Mouse (Mus musculus): ENCODE results near the gene Plekho2.

Plekho2 gene

GRCm38 (mm10) chr9:65555001-65555405, 24.8 kb downstream of the Plekho2 start:
- no peak for DNase-seq (ENCODE audit: low read depth, low spot score)

- DNase-seq (ENCODE audit: low read depth, low spot score) = no peak
These were observed 27.1 kb downstream of the Plekho2 start for GRCm38 (mm10) chr9:65552711-65553110.

DNA sequence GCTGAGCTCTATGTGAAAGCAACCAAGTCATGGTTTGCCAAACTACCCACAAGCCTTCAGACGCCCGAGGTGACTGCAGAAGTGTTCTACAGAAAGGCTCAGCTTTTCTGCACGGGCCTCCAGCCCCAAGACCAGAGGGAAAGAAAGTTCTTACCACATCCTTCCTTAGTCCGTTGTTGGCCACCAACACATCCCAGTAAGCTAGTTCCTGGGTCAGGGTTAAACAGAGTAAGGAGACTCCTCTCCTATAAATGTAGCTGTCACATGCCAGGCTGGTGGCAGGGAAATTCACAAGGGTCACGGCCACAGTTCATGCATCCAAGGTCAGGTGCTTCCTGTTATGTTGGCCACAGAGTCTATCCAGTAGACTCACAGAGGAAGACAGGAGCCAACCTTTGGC, 27.7 kb downstream of the Plekho2 start:
- no peak for DNase-seq (ENCODE audit: low read depth, low spot score)

DNA sequence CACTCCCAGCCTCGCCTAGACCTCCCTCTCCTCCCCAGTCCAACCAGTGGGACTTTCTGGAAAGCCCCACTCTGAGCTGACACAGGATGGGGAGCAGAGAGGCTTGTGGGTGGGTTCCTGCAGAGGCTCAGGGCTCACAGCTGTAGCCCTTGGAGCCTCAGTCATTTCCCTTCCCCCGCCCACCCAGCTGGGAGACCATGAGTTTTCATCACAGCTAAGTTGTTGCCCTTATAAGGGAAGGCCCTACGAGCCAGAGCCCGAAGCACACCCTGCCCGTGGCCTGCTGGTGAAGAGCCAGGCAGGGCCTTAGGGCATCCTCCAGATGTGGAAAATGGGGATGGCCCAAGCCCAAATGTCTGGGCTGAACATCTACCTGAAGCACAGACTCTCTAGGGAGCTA, 28.8 kb downstream of the Plekho2 start:
- peak; percentile 50 for DNase-seq (ENCODE audit: low read depth, low spot score)

DNA sequence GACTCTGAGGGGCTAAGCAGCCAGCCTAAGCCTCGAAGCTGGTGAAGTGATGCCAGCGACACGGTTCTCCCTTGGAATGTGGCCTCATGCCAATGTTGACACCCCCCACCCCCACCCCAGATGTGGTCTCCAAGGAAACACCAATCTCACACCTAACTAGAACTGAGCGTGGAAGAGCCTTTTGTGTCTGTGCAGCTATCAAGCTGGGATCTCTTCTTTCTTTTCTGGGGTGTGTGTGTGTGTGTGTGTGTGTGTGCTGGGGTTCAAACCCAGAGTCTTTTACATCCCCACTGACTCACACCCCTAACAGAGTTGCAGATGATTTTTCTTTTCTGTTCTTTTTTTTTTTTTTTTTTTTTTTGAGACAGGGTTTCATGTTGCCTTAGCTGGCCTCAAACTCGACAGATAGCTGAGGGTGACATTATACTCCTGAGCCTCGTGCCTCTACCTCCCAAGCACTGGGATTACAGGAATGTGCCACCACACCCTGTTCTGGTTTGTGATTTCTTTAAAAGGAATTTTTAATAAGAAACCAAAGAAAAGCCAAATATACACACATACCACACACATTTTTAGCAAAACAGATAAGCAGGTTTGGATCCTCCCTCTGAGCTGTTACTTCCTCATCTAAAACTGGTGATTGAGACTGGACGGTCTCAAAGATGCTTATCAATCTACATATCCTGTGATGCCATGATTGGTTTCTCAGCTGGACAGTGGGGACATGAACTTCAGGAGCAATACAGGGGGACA, 29.6 kb downstream of the Plekho2 start:
- no peak for DNase-seq (ENCODE audit: low read depth, low spot score)

DNA sequence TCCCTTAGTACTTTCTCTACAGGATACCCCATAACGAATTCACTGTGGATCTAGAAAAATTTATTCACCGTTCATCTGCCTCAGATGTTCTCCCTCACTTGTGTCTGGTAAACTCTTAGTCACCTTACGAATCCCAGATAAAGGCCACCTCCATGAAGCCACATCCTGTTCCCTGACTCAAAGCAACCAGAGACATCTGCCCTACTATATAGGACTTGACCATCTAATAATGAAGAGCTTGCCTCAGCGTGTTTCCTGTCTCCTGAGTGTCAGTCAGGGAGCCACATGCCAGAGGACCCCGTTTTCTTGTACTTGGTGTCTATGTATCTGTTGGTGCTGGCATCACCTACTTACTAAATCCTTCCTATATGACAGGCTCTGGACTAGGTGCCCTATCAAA, 30.2 kb downstream of the Plekho2 start:
- no peak for DNase-seq (ENCODE audit: low read depth, low spot score)

GRCm38 (mm10) chr9:65549139-65549538, 30.7 kb downstream of the Plekho2 start:
- DNase-seq (ENCODE audit: low read depth, low spot score) = no peak

DNA sequence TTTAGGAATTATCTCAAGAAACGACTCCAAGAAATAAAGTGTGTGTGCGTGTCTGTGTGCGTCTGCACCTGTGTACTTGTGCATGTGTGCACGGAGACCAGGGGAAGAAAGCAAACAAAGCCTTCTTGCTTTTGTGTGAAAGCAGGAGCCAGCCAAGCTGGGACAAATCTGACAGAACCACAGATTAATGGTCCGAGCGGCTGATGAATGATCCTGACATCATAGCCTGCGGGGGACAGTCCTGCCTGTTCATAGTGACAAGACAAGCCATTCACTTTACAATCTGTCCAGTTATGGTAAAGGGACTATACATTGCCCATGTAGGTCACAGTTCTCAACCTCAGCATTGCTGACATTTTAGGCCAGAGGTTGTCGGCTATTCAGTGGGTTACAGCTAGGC, 31.5 kb downstream of the Plekho2 start:
- no peak for DNase-seq (ENCODE audit: low read depth, low spot score)

DNA sequence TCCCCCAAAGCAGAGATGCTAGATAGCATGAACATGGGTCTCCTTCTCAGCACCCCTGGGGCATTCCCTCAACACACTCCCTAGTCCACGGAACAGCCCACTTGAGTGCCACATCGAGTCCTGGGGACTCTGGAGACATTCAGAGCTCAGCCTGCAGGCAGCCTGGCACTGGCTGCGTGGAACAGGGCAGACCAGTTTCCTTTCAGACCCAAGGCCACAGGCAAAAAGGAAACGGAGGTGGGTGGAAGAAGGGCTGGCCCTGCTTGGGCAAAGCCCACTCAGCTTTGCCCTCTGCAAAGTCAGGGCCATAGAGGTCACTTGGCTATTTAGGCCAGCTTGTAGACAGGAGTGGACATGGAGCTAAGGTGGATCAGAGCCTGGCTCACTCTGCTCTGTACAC, 32.0 kb downstream of the Plekho2 start:
- DNase-seq (ENCODE audit: low read depth, low spot score) = no peak

- DNase-seq (ENCODE audit: low read depth, low spot score) = no peak
These were observed 32.7 kb downstream of the Plekho2 start for GRCm38 (mm10) chr9:65547111-65547510.

DNA sequence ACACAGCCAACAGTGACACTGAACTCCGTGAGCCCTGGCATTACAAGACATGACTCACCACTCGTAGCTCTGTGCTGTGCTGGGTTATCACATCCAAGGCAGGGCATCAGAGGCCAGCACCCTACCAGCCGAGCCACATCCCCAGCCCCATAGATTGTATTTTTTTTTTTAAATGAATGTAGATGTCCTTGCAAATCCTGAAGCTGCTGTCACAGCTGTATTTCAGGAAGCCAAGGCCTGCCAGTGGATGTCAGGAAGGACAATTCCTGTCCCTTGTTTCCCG, 33.5 kb downstream of the Plekho2 start:
- peak; percentile 45 for DNase-seq (ENCODE audit: low read depth, low spot score)

DNA sequence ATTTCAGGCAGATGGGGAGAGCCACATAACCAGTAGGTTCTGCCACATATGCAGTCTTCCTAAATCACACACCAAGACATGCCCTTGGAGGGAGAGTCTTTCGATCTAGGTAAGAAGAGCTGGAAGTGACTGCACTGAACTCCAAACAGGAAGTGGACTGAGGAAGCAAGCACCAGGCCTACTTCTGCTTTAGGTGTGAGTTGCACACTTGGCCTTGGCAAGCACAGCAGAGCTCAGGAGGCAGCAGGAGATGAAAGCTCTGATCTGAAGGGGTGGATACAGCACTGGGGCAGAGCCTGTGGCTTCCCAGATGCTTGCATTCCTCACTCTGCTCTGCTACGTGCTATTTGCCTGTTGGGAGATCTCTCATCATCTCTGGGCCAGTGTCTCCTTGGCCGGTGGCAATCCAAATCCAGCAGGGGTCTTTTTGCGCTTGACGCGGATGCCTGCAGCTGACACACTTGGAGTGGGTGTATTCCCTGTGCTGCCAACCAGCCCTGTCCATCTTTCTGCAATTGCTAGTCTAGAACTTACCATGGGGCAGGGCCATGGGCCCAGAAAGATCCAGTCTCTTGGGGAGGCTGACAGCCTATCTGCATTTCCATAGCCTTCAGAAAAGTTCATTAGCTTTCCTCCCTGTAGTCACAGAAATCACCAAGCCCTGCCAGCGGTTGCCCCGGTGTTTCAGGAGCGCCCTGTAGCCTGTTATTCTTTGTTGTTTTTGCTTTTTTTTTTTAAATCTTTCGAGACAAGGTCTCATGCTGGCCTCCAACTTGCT, 34.0 kb downstream of the Plekho2 start:
- peak; percentile 38 for DNase-seq (ENCODE audit: low read depth, low spot score)

- DNase-seq (ENCODE audit: low read depth, low spot score) = no peak
These were observed 37.7 kb downstream of the Plekho2 start for GRCm38 (mm10) chr9:65542111-65542524.

GRCm38 (mm10) chr9:65541126-65542068, 38.4 kb downstream of the Plekho2 start:
- peak; percentile 84 for DNase-seq (ENCODE audit: low read depth, low spot score)

DNA sequence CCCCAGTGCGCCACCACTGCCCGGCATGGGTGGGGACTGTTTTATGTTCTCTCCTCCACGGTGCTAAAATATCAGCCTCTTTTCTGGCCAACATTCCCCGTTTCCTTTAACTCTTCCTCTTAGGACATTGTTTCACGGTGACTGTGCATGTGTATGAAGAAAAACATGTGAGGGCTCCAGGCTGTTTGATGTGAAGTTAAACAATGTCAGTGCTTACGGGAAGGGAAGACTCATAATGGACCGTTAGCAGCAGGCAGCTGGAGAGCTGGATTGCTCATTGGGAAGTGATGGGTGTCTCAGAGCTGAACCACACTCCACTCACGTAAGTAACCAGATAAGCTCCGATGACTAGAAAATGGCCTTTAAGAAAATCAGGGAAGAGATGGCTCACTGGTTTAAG, 40.1 kb downstream of the Plekho2 start:
- DNase-seq (ENCODE audit: low read depth, low spot score) = no peak

DNA sequence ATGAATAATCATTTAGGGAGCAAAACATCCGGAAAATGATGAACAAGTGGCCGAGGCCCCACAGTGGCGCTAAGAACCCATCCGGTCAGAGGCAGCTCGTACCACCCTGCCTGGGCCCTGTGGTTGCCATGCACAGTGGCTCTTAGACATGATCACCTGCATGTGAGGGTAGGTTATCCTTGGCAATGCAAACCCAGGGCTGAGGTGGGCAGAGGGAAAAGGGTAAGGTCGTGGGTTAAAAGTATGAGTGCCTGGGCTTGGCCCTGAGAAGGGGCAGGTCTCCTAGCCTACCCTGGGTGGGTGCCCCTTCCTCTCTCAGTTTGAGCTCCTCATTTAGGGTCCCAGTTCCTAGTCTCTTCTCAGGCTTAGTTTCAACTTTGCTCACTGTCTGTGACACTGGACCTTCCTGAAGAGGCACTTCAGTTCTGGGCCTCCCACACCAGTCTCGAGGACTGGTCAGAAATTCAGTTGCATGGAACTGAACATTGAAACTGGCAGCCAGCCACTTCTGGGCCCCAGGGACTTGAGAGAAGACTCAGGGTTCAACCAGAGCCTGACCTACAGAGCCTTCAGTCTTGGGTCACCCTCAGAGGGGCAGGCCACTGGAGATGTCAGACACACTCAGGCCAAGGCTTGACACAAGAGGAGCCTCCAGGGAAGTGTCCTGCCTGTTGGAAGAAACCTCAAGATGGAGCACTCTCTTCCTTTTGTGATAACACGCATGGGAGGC, 41.8 kb downstream of the Plekho2 start:
- DNase-seq (ENCODE audit: low read depth, low spot score) = no peak

DNA sequence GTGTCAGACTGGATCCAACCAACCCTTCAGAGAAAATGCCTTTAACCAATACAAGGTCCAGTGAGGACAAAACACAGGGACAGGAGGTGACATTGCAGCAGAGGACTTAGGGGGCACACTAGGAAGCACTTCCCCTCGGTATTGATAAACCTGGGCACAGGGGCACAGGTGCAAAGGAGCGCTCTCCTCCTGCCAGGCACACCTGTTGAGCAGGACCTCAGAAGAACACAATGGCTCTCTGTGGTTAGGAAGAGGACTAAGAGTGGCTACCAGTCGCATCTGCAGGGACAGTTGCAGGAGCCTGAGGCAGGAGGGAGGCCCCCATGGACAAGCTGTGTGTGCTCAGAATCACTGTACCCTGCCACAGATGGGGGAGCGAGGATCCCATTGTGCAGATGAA, 43.3 kb downstream of the Plekho2 start:
- DNase-seq (ENCODE audit: low read depth, low spot score) = no peak

GRCm38 (mm10) chr9:65535789-65536469, 43.9 kb downstream of the Plekho2 start:
- no peak for DNase-seq (ENCODE audit: low read depth, low spot score)

- no peak for DNase-seq (ENCODE audit: low read depth, low spot score)
These were observed 44.6 kb downstream of the Plekho2 start for GRCm38 (mm10) chr9:65535191-65535722.

DNA sequence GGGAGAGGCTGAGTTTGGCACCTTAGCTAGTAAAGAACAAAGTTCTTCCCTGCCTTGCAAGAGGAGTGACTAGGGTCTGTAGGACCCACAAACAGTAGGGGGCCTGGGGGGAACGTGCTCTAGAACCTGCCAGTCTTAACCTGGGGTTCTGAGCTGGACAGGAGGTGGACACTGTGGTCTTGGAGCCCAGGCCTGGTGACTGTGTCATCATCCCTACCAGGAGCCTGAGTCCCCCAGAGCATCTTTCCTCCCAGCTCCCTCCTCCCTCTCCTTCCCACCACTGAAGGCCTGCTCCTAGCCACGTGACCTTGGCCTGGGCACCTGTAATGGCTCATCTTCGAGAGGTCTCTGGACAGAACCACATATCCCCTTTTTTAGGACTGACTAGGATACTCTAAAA, 45.7 kb downstream of the Plekho2 start:
- no peak for DNase-seq (ENCODE audit: low read depth, low spot score)

DNA sequence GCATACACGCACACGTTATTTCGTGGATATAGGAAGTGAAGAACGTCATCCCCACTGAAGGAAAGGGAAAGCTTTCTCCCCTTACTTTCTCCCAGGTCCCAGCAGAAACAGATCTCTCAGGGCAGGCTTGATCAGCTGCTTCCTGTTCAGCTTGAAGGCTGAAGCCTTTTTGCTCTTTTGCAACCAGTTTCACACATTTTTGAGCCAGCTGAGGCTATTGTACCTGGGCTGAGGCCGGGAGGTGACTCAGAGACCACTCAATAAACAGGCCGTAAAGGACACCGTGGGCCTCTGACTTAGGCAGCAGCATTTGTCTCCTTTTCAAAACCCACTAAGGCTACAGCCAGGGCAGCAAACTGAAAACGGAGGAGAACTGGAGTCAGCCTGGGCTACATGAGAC, 46.9 kb downstream of the Plekho2 start:
- no peak for DNase-seq (ENCODE audit: low read depth, low spot score)
